Mouse (Mus musculus) ovary, adult 10 weeks (tissue): Measurements from ENCODE around the gene Kcnk10. TPM values are rescaled to one million over a fixed set of nuclear protein-coding genes. Genes with fewer than 3 reads are reported as not detected.

Experiments used
- polyA plus RNA-seq: library from polyadenylated mRNA; stranded (reverse); fragments of 350-450 nt; fragmentation: Illumina TruSeq; extraction: RNeasy Lipid Tissue Mini Kit (QIAGEN cat#74804); gene quantifications from one replicate; pipeline ENCODE4 v1.2.3, GENCODE M21; 2014

The Kcnk10 gene
- not detected for polyA plus RNA-seq

GRCm38 (mm10) chr12:98577861-98578360 is at the start of gene Kcnk10:
Gene Kcnk10 (minus strand): TSS chr12:98578310.

GRCm38 (mm10) chr12:98627392-98628259 is 49.5 kb upstream of the Kcnk10 start, which contains the start of gene Spata7:
Gene Spata7 (plus strand): TSS chr12:98628157.

Other genes with a start within 250 kb of the Kcnk10 start
- 21.2 TPM for gene Spata7, start 49.8 kb upstream of the Kcnk10 start, polyA plus RNA-seq
- gene Ptpn21, start 159.1 kb upstream of the Kcnk10 start, polyA plus RNA-seq: 41.3 TPM
- 431 TPM for gene Zc3h14, start 168.7 kb upstream of the Kcnk10 start, polyA plus RNA-seq